ENCODE assay signal across 14 mouse cellular contexts in genomic region chr9:102543761-102544115, GRCm38 (mm10). TPM values are rescaled to one million over a fixed set of nuclear protein-coding genes. Genes with fewer than 3 reads are reported as not detected.
A peak's percentile ranks its signal among the peaks of the same experiment; 100 is the strongest.
DNase-seq lines count a peak whose midpoint lies in the region; ATAC-seq and TF ChIP-seq lines count a peak whose summit lies in the region.
"Had no signal": no experiment of that assay in that cellular context is flagged by ENCODE, and none has a peak within 500 bp of the region (broad histone marks: within the 10 kb centered on the region; RNA-seq: fewer than 3 reads in every experiment).

No protein-coding gene starts in this region.

- H3K27ac ChIP-seq in neural tube, embryonic 11.5 days (ENCODE audit: low read depth, low read length): no peak overlapping the region
- peak overlapping the region; percentile 99 for H3K27ac ChIP-seq in forebrain, embryonic 16.5 days (ENCODE audit: low read length)
- peak overlapping the region; percentile 15; the same call in 1 of the 2 replicates for H3K27ac ChIP-seq in hindbrain, postnatal 0 days
- 0 out of 2 replicates have a peak overlapping the region, but pooled peaks have one; percentile 93 for H3K27ac ChIP-seq in neural tube, embryonic 14.5 days (ENCODE audit: low read depth, low read length)
- H3K27ac ChIP-seq in intestine, postnatal 0 days (ENCODE audit: low read depth, low read length): no peak overlapping the region
- H3K27ac ChIP-seq: kidney, postnatal 0 days; stomach, embryonic 15.5 days had no signal

- ATAC-seq in neural tube, embryonic 11.5 days (ENCODE audit: insufficient read depth, low FRiP score, low TSS enrichment): peak; percentile 6; the same call in 1 of the 2 replicates
- peak; percentile 0; the same call in 1 of the 2 replicates for ATAC-seq in forebrain, embryonic 16.5 days
- peak; percentile 1; the same call in 1 of the 2 replicates for ATAC-seq in hindbrain, postnatal 0 days
- peak; percentile 21; the same call in 1 of the 2 replicates for ATAC-seq in neural tube, embryonic 14.5 days (ENCODE audit: low read depth)
- no peak for ATAC-seq in intestine, postnatal 0 days
- ATAC-seq: Patski had no signal

- no peak overlapping the region for H3K4me3 ChIP-seq in neural tube, embryonic 11.5 days (ENCODE audit: low read depth, low read length)
- H3K4me3 ChIP-seq in forebrain, embryonic 16.5 days (replicated peaks; ENCODE audit: low read length): no peak overlapping the region
- H3K4me3 ChIP-seq in hindbrain, postnatal 0 days (ENCODE audit: low read length): no peak overlapping the region
- no peak overlapping the region for H3K4me3 ChIP-seq in neural tube, embryonic 14.5 days (ENCODE audit: low read depth, low read length)
- H3K4me3 ChIP-seq in intestine, postnatal 0 days (ENCODE audit: low read depth, low read length): no peak overlapping the region
- H3K4me3 ChIP-seq: stomach, embryonic 15.5 days had no signal

- H3K9ac ChIP-seq in neural tube, embryonic 11.5 days (ENCODE audit: low read length): no peak overlapping the region; the same call in 1 of the 2 replicates
- H3K9ac ChIP-seq in forebrain, embryonic 16.5 days (replicated peaks; ENCODE audit: low read depth, low read length): peak overlapping the region; percentile 76
- H3K9ac ChIP-seq in hindbrain, postnatal 0 days (replicated peaks; ENCODE audit: low read length): no peak overlapping the region
- H3K9ac ChIP-seq in neural tube, embryonic 14.5 days (replicated peaks; ENCODE audit: low read depth, low read length): no peak overlapping the region
- H3K9ac ChIP-seq in intestine, postnatal 0 days (ENCODE audit: low read depth, low read length): no peak overlapping the region
- H3K9ac ChIP-seq: lung, embryonic 14.5 days; stomach, embryonic 15.5 days had no signal

- no peak overlapping the region; the same call in 1 of the 2 replicates for H3K4me2 ChIP-seq in neural tube, embryonic 11.5 days (ENCODE audit: low read depth)
- no peak overlapping the region; the same call in 1 of the 2 replicates for H3K4me2 ChIP-seq in forebrain, embryonic 16.5 days (ENCODE audit: low read length)
- H3K4me2 ChIP-seq in hindbrain, postnatal 0 days (ENCODE audit: low read depth, low read length): no peak overlapping the region
- no peak overlapping the region for H3K4me2 ChIP-seq in neural tube, embryonic 14.5 days (ENCODE audit: low read depth, low read length)
- H3K4me2 ChIP-seq in intestine, postnatal 0 days (replicated peaks; ENCODE audit: low read depth): no peak overlapping the region

- WGBS in neural tube, embryonic 11.5 days: 54% methylated on average over 2 of the region's 2 CpGs
- 22% methylated on average over 2 of the region's 2 CpGs for WGBS in forebrain, embryonic 16.5 days
- WGBS in hindbrain, postnatal 0 days: 25% methylated on average over 2 of the region's 2 CpGs
- 33% methylated on average over 2 of the region's 2 CpGs for whole genome bisulfite sequencing in neural tube, embryonic 14.5 days
- WGBS in intestine, postnatal 0 days: 73% methylated on average over 2 of the region's 2 CpGs

- peaks cover 8% of the 10 kb centered on the region for H3K4me1 ChIP-seq in neural tube, embryonic 11.5 days (ENCODE audit: control insufficient read depth, insufficient read depth, low read length)
- peaks cover 42% of the 10 kb centered on the region for H3K4me1 ChIP-seq in forebrain, embryonic 16.5 days (replicated peaks; ENCODE audit: control insufficient read depth, insufficient read depth, low read length)
- peaks cover 24% of the 10 kb centered on the region; the same call in 1 of the 2 replicates for H3K4me1 ChIP-seq in hindbrain, postnatal 0 days (ENCODE audit: insufficient read depth, low read length)
- H3K4me1 ChIP-seq in neural tube, embryonic 14.5 days (ENCODE audit: control insufficient read depth, insufficient read depth, low read length): peaks cover 23% of the 10 kb centered on the region
- H3K4me1 ChIP-seq in intestine, postnatal 0 days (replicated peaks; ENCODE audit: control insufficient read depth, insufficient read depth, low read length): no peaks in the 10 kb centered on the region

- H3K36me3 ChIP-seq in neural tube, embryonic 11.5 days (ENCODE audit: control insufficient read depth, insufficient read depth, low read length): no peaks in the 10 kb centered on the region
- H3K36me3 ChIP-seq in forebrain, embryonic 16.5 days (ENCODE audit: control insufficient read depth, insufficient read depth): no peaks in the 10 kb centered on the region
- no peaks in the 10 kb centered on the region for H3K36me3 ChIP-seq in hindbrain, postnatal 0 days (ENCODE audit: insufficient read depth, low read length)
- no peaks in the 10 kb centered on the region for H3K36me3 ChIP-seq in neural tube, embryonic 14.5 days (ENCODE audit: control insufficient read depth, insufficient read depth, low read length)
- no peaks in the 10 kb centered on the region for H3K36me3 ChIP-seq in intestine, postnatal 0 days (ENCODE audit: control insufficient read depth, insufficient read depth)
- H3K36me3 ChIP-seq: stomach, embryonic 15.5 days had no signal

- 0 out of 2 replicates have a peak, but pooled peaks cover 2% of the 10 kb centered on the region for H3K27me3 ChIP-seq in neural tube, embryonic 11.5 days (ENCODE audit: control insufficient read depth, insufficient read depth, low read length)
- H3K27me3 ChIP-seq in forebrain, embryonic 16.5 days (replicated peaks; ENCODE audit: control insufficient read depth, insufficient read depth, low read length): peaks cover 4% of the 10 kb centered on the region; the same call in 1 of the 2 replicates
- H3K27me3 ChIP-seq in hindbrain, postnatal 0 days (ENCODE audit: insufficient read depth, low read length): no peaks in the 10 kb centered on the region
- H3K27me3 ChIP-seq in neural tube, embryonic 14.5 days (ENCODE audit: control insufficient read depth, insufficient read depth, low read length): no peaks in the 10 kb centered on the region
- peaks cover 8% of the 10 kb centered on the region; the same call in 1 of the 2 replicates for H3K27me3 ChIP-seq in intestine, postnatal 0 days (replicated peaks; ENCODE audit: control insufficient read depth, insufficient read depth, low read length)
- H3K27me3 ChIP-seq: stomach, embryonic 15.5 days had no signal

- no peaks in the 10 kb centered on the region for H3K9me3 ChIP-seq in neural tube, embryonic 11.5 days (ENCODE audit: control insufficient read depth, low read length)
- no peaks in the 10 kb centered on the region for H3K9me3 ChIP-seq in forebrain, embryonic 16.5 days (ENCODE audit: control insufficient read depth, low read length)
- no peaks in the 10 kb centered on the region for H3K9me3 ChIP-seq in hindbrain, postnatal 0 days (ENCODE audit: low read length)
- H3K9me3 ChIP-seq in neural tube, embryonic 14.5 days (ENCODE audit: control insufficient read depth, low read length): no peaks in the 10 kb centered on the region
- H3K9me3 ChIP-seq in intestine, postnatal 0 days (ENCODE audit: control insufficient read depth): no peaks in the 10 kb centered on the region
- H3K9me3 ChIP-seq: stomach, embryonic 15.5 days had no signal

- TF ChIP-seq CTCF in hindbrain, postnatal 0 days (IDR thresholded peaks at IDR 0.05; ENCODE audit: low read depth): no peak
- TF ChIP-seq CTCF in intestine, postnatal 0 days (IDR thresholded peaks at IDR 0.05; ENCODE audit: low read depth): no peak

- DNase-seq in neural tube, embryonic 11.5 days (ENCODE audit: low spot score): no peak
- DNase-seq in neural tube, embryonic 10.5 days (ENCODE audit: extremely low spot score, low spot score): no peak
- peak; percentile 65 for DNase-seq in hindbrain, postnatal 0 days (ENCODE audit: low spot score)
- no peak for DNase-seq in adrenal gland, postnatal 4 days (ENCODE audit: low spot score in 2 of 2)
- DNase-seq: heart, adult 18-20 months; layer of hippocampus, adult 9-11 months had no signal

RNA-seq across cellular contexts. Expression of gene Ky, which starts 38.2 kb away (rescaled TPM):
- 0.30 and 1.4 TPM in 2 replicates for polyA plus RNA-seq in neural tube, embryonic 11.5 days (2014; fragmentation: Nextera tagmentation; extraction: Ambion mirVana)
- polyA plus RNA-seq in forebrain, embryonic 16.5 days (2015; fragmentation: Nextera tagmentation; extraction: Ambion mirVana): 0.16 and 0.33 TPM in 2 replicates
- 2.3 and 5.3 TPM in 2 replicates for total RNA-seq in hindbrain, postnatal 0 days (2014; rRNA removed)
- polyA plus RNA-seq in hindbrain, postnatal 0 days (2015; fragmentation: Nextera tagmentation; extraction: Ambion mirVana): 0.54 and 1.1 TPM in 2 replicates
- polyA plus RNA-seq in neural tube, embryonic 14.5 days (2014; fragmentation: Nextera tagmentation; extraction: Ambion mirVana): 0.81 and 1.6 TPM in 2 replicates
- polyA plus RNA-seq in intestine, postnatal 0 days (2015; fragmentation: Nextera tagmentation; extraction: Ambion mirVana): 0.10 and 0.25 TPM in 2 replicates
- 1 to 10 TPM; 1.6 to 4.0 TPM for total RNA-seq in adrenal gland, postnatal 4 days (2021)
- total RNA-seq: CH12.LX had no signal
- polyA plus RNA-seq: Patski had no signal

Comparison
In these comparisons a context has a peak if more than half of its experiments do, and no peak if none do; other contexts are left out.
1. H3K27ac ChIP-seq: peak in forebrain, embryonic 16.5 days (single experiment), hindbrain, postnatal 0 days (single experiment) and neural tube, embryonic 14.5 days (single experiment); none in neural tube, embryonic 11.5 days (single experiment) and intestine, postnatal 0 days (single experiment).